Mouse (Mus musculus) T-cell, adult 66 days (primary cell): Measurements from ENCODE around the gene Eid3. TPM values are rescaled to one million over a fixed set of nuclear protein-coding genes. Genes with fewer than 3 reads are reported as not detected.

Experiments
- total RNA-seq, 2 experiments: library from RNA; stranded (reverse); gene quantifications; 3 replicates in 1 of 2; 4 replicates in 1 of 2; pipeline ENCODE4 v1.2.4; 2023

Gene Eid3
- total RNA-seq = 1 to 10 TPM; 6.3 to 7.0 TPM

GRCm38 (mm10) chr10:82866356-82866755, at the start of gene Eid3:
TSS of gene Eid3 (plus strand) at chr10:82866626.

GRCm38 (mm10) chr10:82833926-82834325, 32.5 kb upstream of the Eid3 start, which contains the start of gene Txnrd1:
TSS of gene Txnrd1 (plus strand) at chr10:82833951.

Other genes starting within 250 kb of the Eid3 start
- 10 to 100 TPM; 13.3 to 25.6 TPM for gene 1190007I07Rik, start 243.4 kb upstream of the Eid3 start, total RNA-seq
- gene Tdg, start 236.8 kb upstream of the Eid3 start, total RNA-seq = 10 to 100 TPM; 68.5 to 78.1 TPM
- 1 to 10 TPM in 1 of 2 experiments, under 1 TPM in 1; 0.58 to 1.2 TPM for gene Glt8d2, start 176.0 kb upstream of the Eid3 start, total RNA-seq
- 10 to 100 TPM; 23.6 to 42.1 TPM for gene Hcfc2, start 170.5 kb upstream of the Eid3 start, total RNA-seq
- 10 to 100 TPM; 39.1 to 41.8 TPM for gene Nfyb, start 102.5 kb upstream of the Eid3 start, total RNA-seq
- gene Txnrd1, start 32.7 kb upstream of the Eid3 start, total RNA-seq = 10 to 100 TPM; 42.0 to 50.9 TPM
- gene Chst11, start 118.9 kb downstream of the Eid3 start, total RNA-seq = 1 to 10 TPM; 4.7 to 4.8 TPM